17 mouse cellular contexts compared by ENCODE assay signal in the genomic region with DNA sequence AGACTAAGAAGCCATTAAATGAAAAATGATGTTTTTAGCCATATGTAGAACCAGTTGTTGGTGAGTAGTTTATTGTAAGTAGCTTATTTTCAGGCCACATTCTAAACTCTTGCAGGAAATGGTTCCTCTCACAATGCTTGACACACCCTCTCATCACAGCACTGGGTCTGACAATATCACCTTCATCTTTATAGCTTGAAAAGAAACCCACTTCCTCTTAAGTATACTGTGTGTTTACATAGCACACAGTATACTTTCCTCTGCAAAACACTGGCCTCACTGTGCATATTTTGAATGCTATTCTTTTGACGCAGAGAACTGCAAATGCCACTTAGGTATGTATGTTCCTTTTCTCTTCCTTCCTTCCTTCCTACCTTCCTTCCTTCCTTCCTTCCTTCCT. TPM values are rescaled to one million over a fixed set of nuclear protein-coding genes. Genes with fewer than 3 reads are reported as not detected.
DNase-seq lines count a peak whose midpoint lies in the region; ATAC-seq and TF ChIP-seq lines count a peak whose summit lies in the region.
"Had no signal": no experiment of that assay in that cellular context is flagged by ENCODE, and none has a peak within 500 bp of the region (broad histone marks: within the 10 kb centered on the region; RNA-seq: fewer than 3 reads in every experiment).

No protein-coding gene starts in this region.

- no peak for TF ChIP-seq CTCF in thymus, adult 2 months (IDR thresholded peaks at IDR 0.05; ENCODE audit: borderline replicate concordance, control insufficient read depth, extremely low read depth, insufficient read depth, low read length, poor library complexity)

- no peaks in the 10 kb centered on the region for H3K36me3 ChIP-seq in thymus, adult 2 months (ENCODE audit: control insufficient read depth, insufficient read depth, low read length)
- H3K36me3 ChIP-seq in midbrain, embryonic 16.5 days (ENCODE audit: control insufficient read depth, insufficient read depth, low read length), result no peaks in the 10 kb centered on the region
- H3K36me3 ChIP-seq: embryonic facial prominence, embryonic 15.5 days; heart, embryonic 15.5 days; hindbrain, embryonic 13.5 days; limb, embryonic 10.5 days; liver, embryonic 12.5 days had no signal

- ATAC-seq in megakaryocyte, adult 5-6 weeks (ENCODE audit: poor library complexity, severe bottlenecking), result peak; percentile 53; the same call in 1 of the 2 replicates
- no peak for ATAC-seq in midbrain, embryonic 16.5 days
- ATAC-seq: forebrain, embryonic 13.5 days; liver, embryonic 12.5 days had no signal

- H3K4me3 ChIP-seq in thymus, adult 2 months (ENCODE audit: control insufficient read depth, insufficient read depth, low read length), result no peak overlapping the region
- H3K4me3 ChIP-seq in midbrain, embryonic 16.5 days (ENCODE audit: low read depth, low read length), result no peak overlapping the region
- H3K4me3 ChIP-seq: embryonic facial prominence, embryonic 15.5 days; forebrain, embryonic 13.5 days; heart, embryonic 15.5 days; hindbrain, embryonic 13.5 days; limb, embryonic 10.5 days; liver, embryonic 12.5 days had no signal

- peak overlapping the region; percentile 81 for H3K27ac ChIP-seq in thymus, adult 2 months (ENCODE audit: control insufficient read depth, insufficient read depth, low read length)
- no peak overlapping the region for H3K27ac ChIP-seq in midbrain, embryonic 16.5 days (ENCODE audit: low read length)
- H3K27ac ChIP-seq: embryonic facial prominence, embryonic 15.5 days; forebrain, embryonic 13.5 days; heart, embryonic 15.5 days; hindbrain, embryonic 13.5 days; limb, embryonic 10.5 days; liver, embryonic 12.5 days had no signal

- no peak overlapping the region for H3K4me2 ChIP-seq in midbrain, embryonic 16.5 days (ENCODE audit: low read length)
- H3K4me2 ChIP-seq: embryonic facial prominence, embryonic 15.5 days; forebrain, embryonic 13.5 days; heart, embryonic 15.5 days; hindbrain, embryonic 13.5 days; liver, embryonic 12.5 days; midbrain, embryonic 11.5 days had no signal

- no peak overlapping the region for H3K9ac ChIP-seq in midbrain, embryonic 16.5 days (ENCODE audit: low read depth, low read length)
- H3K9ac ChIP-seq: embryonic facial prominence, embryonic 15.5 days; forebrain, embryonic 13.5 days; heart, embryonic 15.5 days; hindbrain, embryonic 13.5 days; liver, embryonic 12.5 days had no signal

- H3K27me3 ChIP-seq in thymus, adult 2 months (ENCODE audit: control insufficient read depth, insufficient read depth, low read length), result no peaks in the 10 kb centered on the region
- H3K27me3 ChIP-seq in midbrain, embryonic 16.5 days (ENCODE audit: control insufficient read depth, insufficient read depth, low read depth, low read length), result no peaks in the 10 kb centered on the region
- H3K27me3 ChIP-seq: embryonic facial prominence, embryonic 15.5 days; forebrain, embryonic 13.5 days; heart, embryonic 15.5 days; liver, embryonic 12.5 days had no signal

- no peaks in the 10 kb centered on the region for H3K9me3 ChIP-seq in midbrain, embryonic 16.5 days (replicated peaks; ENCODE audit: control insufficient read depth, low read length, poor library complexity, severe bottlenecking)
- H3K9me3 ChIP-seq: embryonic facial prominence, embryonic 15.5 days; forebrain, embryonic 13.5 days; heart, embryonic 15.5 days; hindbrain, embryonic 13.5 days; limb, embryonic 10.5 days; liver, embryonic 12.5 days had no signal

- H3K4me1 ChIP-seq in thymus, adult 2 months (replicated peaks; ENCODE audit: control insufficient read depth, insufficient read depth, low read length), result peaks cover 19% of the 10 kb centered on the region
- H3K4me1 ChIP-seq in midbrain, embryonic 16.5 days (ENCODE audit: control insufficient read depth, insufficient read depth, low read length), result no peaks in the 10 kb centered on the region
- H3K4me1 ChIP-seq: embryonic facial prominence, embryonic 15.5 days; forebrain, embryonic 13.5 days; heart, embryonic 15.5 days; hindbrain, embryonic 13.5 days; limb, embryonic 10.5 days had no signal

- WGBS in thymus, adult 2 months, result 5% methylated on average over 1 of the region's 1 CpGs
- 90% methylated on average over 1 of the region's 1 CpGs for WGBS in midbrain, embryonic 16.5 days

- TF ChIP-seq POLR2A in thymus, adult 2 months (IDR thresholded peaks at IDR 0.05; ENCODE audit: control insufficient read depth, extremely low read depth, insufficient read depth, low read length, poor library complexity), result no peak

- DNase-seq in thymus, adult 2 months, result peak; percentile 28
- DNase-seq in thymus, postnatal 4 days, result no peak
- peak; percentile 77 for DNase-seq in T-cell, adult 2 months (ENCODE audit: low spot score)
- no peak for DNase-seq in retina, embryonic 14.5 days (ENCODE audit: low spot score)
- no peak for DNase-seq in urinary bladder, postnatal 10 days (ENCODE audit: low spot score)
- DNase-seq: adrenal gland, adult 2 months; cerebellum, adult 11 months; right cerebral cortex, postnatal 25 days had no signal

RNA-seq across cellular contexts. Expression of a gene that starts 16.7 kb away (rescaled TPM):
- 23.3 and 28.3 TPM in 2 replicates for polyA plus RNA-seq in thymus, adult 2 months (2012; rRNA removed)
- total RNA-seq in megakaryocyte, adult 5-6 weeks (2015), result 20.8 and 23.8 TPM in 2 replicates
- 21.2 and 23.3 TPM in 2 replicates for total RNA-seq in megakaryocyte, adult 5-6 weeks (2017)
- 21.1 and 24.8 TPM in 2 replicates for polyA plus RNA-seq in midbrain, embryonic 16.5 days (2015; fragmentation: Nextera tagmentation; extraction: Ambion mirVana)

RNA-seq across cellular contexts. Expression of a gene that starts 50.8 kb away (rescaled TPM):
- 37.9 and 41.5 TPM in 2 replicates for polyA plus RNA-seq in thymus, adult 2 months (2012; rRNA removed)
- 16.4 and 20.1 TPM in 2 replicates for total RNA-seq in megakaryocyte, adult 5-6 weeks (2015)
- total RNA-seq in megakaryocyte, adult 5-6 weeks (2017), result 9.0 and 9.4 TPM in 2 replicates
- 16.0 and 19.4 TPM in 2 replicates for polyA plus RNA-seq in midbrain, embryonic 16.5 days (2015; fragmentation: Nextera tagmentation; extraction: Ambion mirVana)

Comparison
In these comparisons a context has a peak if more than half of its experiments do, and no peak if none do; other contexts are left out.
1. DNase-seq: peak in thymus, adult 2 months (single experiment) and T-cell, adult 2 months (single experiment); none in thymus, postnatal 4 days (single experiment), retina, embryonic 14.5 days (single experiment) and urinary bladder, postnatal 10 days (single experiment).